Mouse (Mus musculus): ENCODE measurements at regions not wholly inside any gene's neighbourhood (a gene's known extent, or its start where the extent isn't known, plus 50 kb on each side); places are given as distances from the start of the nearest gene placed in this dataset.

DNA sequence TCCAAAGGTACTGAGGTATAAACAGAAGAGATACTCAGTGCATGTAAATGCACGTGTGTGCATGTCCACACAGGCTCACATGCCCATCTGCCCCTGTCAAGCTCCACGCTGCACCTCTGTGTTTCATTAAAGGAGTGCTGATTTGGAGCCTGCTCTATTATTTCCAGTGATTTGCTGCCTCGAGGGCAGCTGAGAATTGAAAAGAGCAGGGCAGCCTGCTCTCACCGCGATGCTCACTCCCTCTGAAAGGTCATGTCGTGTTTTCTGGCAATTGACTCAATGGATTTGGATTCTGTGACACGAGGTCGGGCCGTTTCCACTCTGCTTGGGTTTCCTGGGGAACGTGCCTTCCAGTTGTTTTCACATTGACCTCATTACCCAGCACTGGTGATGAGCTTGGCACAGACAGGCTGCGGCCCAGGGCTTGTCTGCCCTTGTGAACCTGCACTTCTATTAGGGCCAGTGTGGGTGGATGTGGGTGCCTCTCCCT lies 167.1 kb downstream of the Fam169b start:
- peak; percentile 4 for DNase-seq

DNA sequence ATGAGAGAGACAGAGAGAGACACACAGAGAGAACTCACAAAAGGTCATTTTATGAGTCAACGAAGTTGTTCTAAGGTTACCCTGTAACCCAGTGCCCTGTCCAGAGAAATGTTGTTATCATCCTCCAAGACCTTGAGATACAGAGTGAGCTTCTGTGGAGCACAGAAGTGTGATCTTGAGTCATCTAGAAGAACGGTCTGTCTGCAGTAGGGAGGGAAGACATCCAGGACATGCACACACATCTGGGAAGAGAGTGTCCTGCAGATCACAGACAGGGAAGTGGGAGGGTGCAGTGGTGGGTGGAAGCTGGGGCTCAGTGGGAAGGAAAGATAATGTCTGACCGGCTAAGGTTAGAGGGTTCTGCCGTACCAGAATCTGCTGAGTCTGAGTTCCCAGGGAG lies 155.3 kb downstream of the Fam169b start:
- DNase-seq: no peak

DNA sequence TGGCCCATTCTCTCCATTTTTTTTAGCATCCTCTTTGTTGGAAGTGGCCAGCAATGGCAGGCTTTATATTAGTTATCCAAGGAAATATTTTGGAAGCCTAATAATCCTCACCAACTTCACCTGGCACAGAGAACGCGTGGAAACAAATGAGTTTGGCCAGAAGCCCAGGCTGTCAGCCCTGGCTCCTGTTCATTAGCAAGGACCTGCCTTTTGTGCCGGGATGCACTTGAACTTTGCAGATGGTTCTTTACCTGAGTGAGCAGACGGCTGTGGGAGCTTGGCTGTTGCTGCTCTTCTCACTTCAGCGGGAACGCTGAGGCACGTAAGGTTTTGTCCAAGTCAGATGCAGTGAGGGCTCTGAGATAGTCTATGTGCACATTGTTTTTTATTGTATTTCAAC lies 142.3 kb downstream of the Fam169b start:
- no peak for DNase-seq

DNA sequence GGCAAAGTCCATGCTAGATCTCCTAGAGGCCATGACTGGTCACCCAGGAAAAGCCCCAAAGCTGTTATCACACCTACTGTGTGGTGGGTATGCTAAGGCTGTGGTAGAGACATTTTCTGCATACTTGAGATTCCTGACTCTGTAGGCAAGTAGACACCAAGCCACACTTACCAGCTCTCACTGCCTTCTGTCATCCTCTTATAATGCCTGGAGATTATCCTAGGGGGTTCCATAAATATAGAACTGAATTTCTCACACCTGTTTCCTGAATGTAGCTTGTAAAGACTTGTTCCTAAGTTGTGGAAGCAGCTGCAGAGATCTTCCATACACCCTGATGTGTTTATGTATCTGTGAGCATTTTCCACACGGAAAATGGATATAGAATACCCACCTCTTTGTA lies 139.1 kb downstream of the Fam169b start:
- DNase-seq: no peak

Measured in adrenal gland, adult 8-10 months (tissue).